Mouse (Mus musculus) embryonic fibroblast, embryonic 13.5 days (primary cell): Measurements from ENCODE around the gene Hspbp1.

ENCODE experiments used
- CTCF ChIP-seq: IDR thresholded peaks from 2 replicates; pipeline ENCODE4 v1.5.1; 2011; ENCODE audit warnings: mild to moderate bottlenecking, control low read depth, low read length, moderate library complexity, borderline replicate concordance; ENCODE audit not compliant: insufficient read depth
- POLR2A ChIP-seq: IDR thresholded peaks from 2 replicates; pipeline ENCODE4 v1.6.1; 2011; ENCODE audit warnings: low read depth, mild to moderate bottlenecking, control low read depth, low read length, moderate library complexity

GRCm38 (mm10) chr7:4731090-4731489 lies 46.2 kb upstream of the Hspbp1 start:
- TF ChIP-seq CTCF (no peak), POLR2A (no peak)
